Mouse (Mus musculus) neural tube, embryonic 15.5 days (tissue): ENCODE data around the gene Ccno. TPM values are rescaled to one million over a fixed set of nuclear protein-coding genes. Genes with fewer than 3 reads are reported as not detected.

Source experiments
- microRNA counts: library from miRNA; unstranded; fragments of <30 nt; microRNA quantifications from one replicate; lab custom pipeline; 2016
- microRNA-seq: library from miRNA; unstranded; fragments of <30 nt; microRNA quantifications from one replicate; pipeline ENCODE4, GENCODE M21; 2017
- polyA plus RNA-seq: library from polyadenylated mRNA; unstranded; fragments of >200 nt; fragmentation: Nextera tagmentation; extraction: Ambion mirVana; gene quantifications from 2 replicates; pipeline ENCODE4 v1.2.1, GENCODE M21; 2015

Gene Ccno
- polyA plus RNA-seq, 1 experiment from 2014 or later, result 0.13 TPM

MicroRNAs encoded within 50 kb of the gene (microRNA counts, 519-probe panel; counts per million panel counts)
- 1,800 counts per million, percentile 31 among the panel's probes with 10 or more counts for microRNA mmu-miR-449a (lab: Ali Mortazavi, UCI)
- microRNA mmu-miR-449b (lab: Ali Mortazavi, UCI), result not detected
- not detected for microRNA mmu-miR-449c (lab: Ali Mortazavi, UCI)

Small RNA genes within 50 kb of the gene (microRNA-seq; reads per million reads assigned to microRNA genes)
- gene Mir449a (40.2 reads per million, percentile 40 among the genes with 10 or more reads in this experiment), gene Mir449b (not detected), gene Mir449c (not detected)

Other genes with a start within 250 kb of the Ccno start
- gene Plpp1, start 187.0 kb upstream of the Ccno start, polyA plus RNA-seq, result 73.3 and 77.0 TPM in 2 replicates
- 56.0 and 59.6 TPM in 2 replicates for gene Mtrex, start 60.4 kb upstream of the Ccno start, polyA plus RNA-seq
- gene Dhx29, start 60.3 kb upstream of the Ccno start, polyA plus RNA-seq, result 31.3 and 35.2 TPM in 2 replicates
- 0.08 and 0.11 TPM in 2 replicates for gene Mcidas, start 6.0 kb downstream of the Ccno start, polyA plus RNA-seq
- gene Cdc20b, start 47.3 kb downstream of the Ccno start, polyA plus RNA-seq, result not detected in 2 replicates
- 59.3 and 62.5 TPM in 2 replicates for gene Gpx8, start 58.6 kb downstream of the Ccno start, polyA plus RNA-seq
- 92.2 TPM in 1 of 2 replicates, not detected in the other for gene Gzma, start 113.2 kb downstream of the Ccno start, polyA plus RNA-seq
- gene Esm1, start 221.9 kb downstream of the Ccno start, polyA plus RNA-seq, result 1.3 and 3.5 TPM in 2 replicates
- not detected in 2 replicates for gene Gzmk, start 238.1 kb downstream of the Ccno start, polyA plus RNA-seq